Mouse (Mus musculus): ENCODE results near the gene Golgb1. TPM values are rescaled to one million over a fixed set of nuclear protein-coding genes. Genes with fewer than 3 reads are reported as not detected.
"Not testable (repeated sequence)": the region's sequence is repeated elsewhere in the genome, so short reads cannot be mapped to it uniquely, and the experiment has no call there.

Gene Golgb1
- polyA plus RNA-seq (2015; fragmentation: Nextera tagmentation; extraction: Ambion mirVana): 97.0 and 106 TPM in 2 replicates

GRCm38 (mm10) chr16:36874583-36875275 is at the start of gene Golgb1, which contains the start of gene Eaf2:
Golgb1 (plus strand) TSS chr16:36875140.
Eaf2 (minus strand) TSS chr16:36875003.
- Histone ChIP-seq H3K27me3 (ENCODE audit: insufficient read depth, low read length) (no peaks in the 10 kb centered on the region), H3K9ac (replicated peaks; ENCODE audit: low read length) (peak within 1 kb of the TSS; percentile 85), H3K36me3 (ENCODE audit: insufficient read depth, low read length) (peaks cover 7% of the 10 kb centered on the region), H3K4me1 (ENCODE audit: insufficient read depth, low read length) (peaks cover 13% of the 10 kb centered on the region), H3K4me3 (ENCODE audit: low read length) (peak within 1 kb of the TSS; percentile 96), H3K4me2 (replicated peaks; ENCODE audit: low read depth, low read length) (peak within 1 kb of the TSS; percentile 64), H3K9me3 (ENCODE audit: low read length) (no peaks in the 10 kb centered on the region), H3K27ac (ENCODE audit: low read length) (peak within 1 kb of the TSS; percentile 91)
- WGBS: under 1% methylated on average over 43 of the region's 43 CpGs
- peak; percentile 100 for ATAC-seq (ENCODE audit: low FRiP score, low TSS enrichment)

DNA sequence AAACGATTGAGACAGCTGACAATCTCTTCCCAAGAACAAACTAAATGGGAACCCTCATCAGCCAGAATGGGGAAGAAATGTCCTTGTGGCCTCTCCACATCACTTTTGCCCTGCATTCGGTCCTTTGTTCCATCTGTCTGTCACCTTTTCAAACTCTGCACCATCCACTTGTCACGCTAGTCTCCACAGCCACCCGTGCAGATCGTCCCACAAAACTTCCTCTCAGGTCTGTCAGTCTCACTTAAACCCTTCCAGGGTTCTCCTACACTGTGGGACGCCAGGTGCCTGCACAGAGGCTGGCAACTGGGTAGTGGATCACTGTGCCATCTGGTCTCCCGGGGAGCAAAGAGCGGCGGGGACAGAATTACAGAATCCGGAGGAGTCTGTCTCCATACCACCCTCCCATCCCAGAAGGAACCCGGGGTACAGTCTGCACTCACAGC is 47.3 kb upstream of the Golgb1 start:
- Histone ChIP-seq H3K9ac (replicated peaks; ENCODE audit: low read length) (peak overlapping the region; percentile 91), H3K4me1 (ENCODE audit: insufficient read depth, low read length) (peaks cover 6% of the 10 kb centered on the region; the same call in 1 of the 2 replicates), H3K4me2 (replicated peaks; ENCODE audit: low read depth, low read length) (peak overlapping the region; percentile 80), H3K27ac (ENCODE audit: low read length) (no peak overlapping the region), H3K36me3 (ENCODE audit: insufficient read depth, low read length) (no peaks in the 10 kb centered on the region), H3K9me3 (ENCODE audit: low read length) (no peaks in the 10 kb centered on the region), H3K27me3 (ENCODE audit: insufficient read depth, low read length) (no peaks in the 10 kb centered on the region; the same call in 1 of the 2 replicates), H3K4me3 (ENCODE audit: low read length) (peak overlapping the region; percentile 94)
- WGBS: 6% methylated on average over 11 of the region's 11 CpGs
- ATAC-seq (ENCODE audit: low FRiP score, low TSS enrichment): no peak

GRCm38 (mm10) chr16:36828054-36828786 is 46.7 kb upstream of the Golgb1 start, which contains the start of gene Iqcb1:
Iqcb1 (plus strand) TSS chr16:36828385.
- H3K27me3 ChIP-seq (ENCODE audit: insufficient read depth, low read length): no peaks in the 10 kb centered on the region; the same call in 1 of the 2 replicates
- under 1% methylated on average over 58 of the region's 64 CpGs for WGBS
- peak within 1 kb of the TSS; percentile 91 for H3K9ac ChIP-seq (replicated peaks; ENCODE audit: low read length)
- H3K4me2 ChIP-seq (replicated peaks; ENCODE audit: low read depth, low read length): peak within 1 kb of the TSS; percentile 80
- H3K4me3 ChIP-seq (ENCODE audit: low read length): peak within 1 kb of the TSS; percentile 94
- peaks cover 6% of the 10 kb centered on the region; the same call in 1 of the 2 replicates for H3K4me1 ChIP-seq (ENCODE audit: insufficient read depth, low read length)
- no peaks in the 10 kb centered on the region for H3K9me3 ChIP-seq (ENCODE audit: low read length)
- ATAC-seq (ENCODE audit: low FRiP score, low TSS enrichment): peak; percentile 99
- no peaks in the 10 kb centered on the region for H3K36me3 ChIP-seq (ENCODE audit: insufficient read depth, low read length)
- peak within 1 kb of the TSS; percentile 65; the same call in 1 of the 2 replicates for H3K27ac ChIP-seq (ENCODE audit: low read length)

- peak overlapping the region; percentile 91 for H3K9ac ChIP-seq (replicated peaks; ENCODE audit: low read length)
- no peaks in the 10 kb centered on the region; the same call in 1 of the 2 replicates for H3K27me3 ChIP-seq (ENCODE audit: insufficient read depth, low read length)
- 5% methylated on average over 11 of the region's 11 CpGs for WGBS
- no peaks in the 10 kb centered on the region for H3K9me3 ChIP-seq (ENCODE audit: low read length)
- peak overlapping the region; percentile 65; the same call in 1 of the 2 replicates for H3K27ac ChIP-seq (ENCODE audit: low read length)
- H3K4me1 ChIP-seq (ENCODE audit: insufficient read depth, low read length): peaks cover 6% of the 10 kb centered on the region; the same call in 1 of the 2 replicates
- peak; percentile 37 for ATAC-seq (ENCODE audit: low FRiP score, low TSS enrichment)
- H3K4me2 ChIP-seq (replicated peaks; ENCODE audit: low read depth, low read length): peak overlapping the region; percentile 80
- H3K36me3 ChIP-seq (ENCODE audit: insufficient read depth, low read length): no peaks in the 10 kb centered on the region
- peak overlapping the region; percentile 94 for H3K4me3 ChIP-seq (ENCODE audit: low read length)
These were observed 46.1 kb upstream of the Golgb1 start for GRCm38 (mm10) chr16:36828820-36829219.

GRCm38 (mm10) chr16:36846894-36847293 is 28.0 kb upstream of the Golgb1 start:
- H3K36me3 ChIP-seq (ENCODE audit: insufficient read depth, low read length): peaks cover 17% of the 10 kb centered on the region; the same call in 1 of the 2 replicates
- H3K9ac ChIP-seq (replicated peaks; ENCODE audit: low read length); H3K27me3 ChIP-seq (ENCODE audit: insufficient read depth, low read length); H3K4me3 ChIP-seq (ENCODE audit: low read length); H3K9me3 ChIP-seq (ENCODE audit: low read length); H3K4me1 ChIP-seq (ENCODE audit: insufficient read depth, low read length); ATAC-seq (ENCODE audit: low FRiP score, low TSS enrichment); H3K27ac ChIP-seq (ENCODE audit: low read length); H3K4me2 ChIP-seq (replicated peaks; ENCODE audit: low read depth, low read length): not testable (repeated sequence)
- 100% methylated on average over 1 of the region's 1 CpGs for WGBS

GRCm38 (mm10) chr16:36851202-36851601 is 23.7 kb upstream of the Golgb1 start:
- Histone ChIP-seq H3K27me3 (ENCODE audit: insufficient read depth, low read length) (no peaks in the 10 kb centered on the region), H3K36me3 (ENCODE audit: insufficient read depth, low read length) (peaks cover 16% of the 10 kb centered on the region; the same call in 1 of the 2 replicates), H3K4me3 (ENCODE audit: low read length) (no peak overlapping the region), H3K27ac (ENCODE audit: low read length) (no peak overlapping the region), H3K4me1 (ENCODE audit: insufficient read depth, low read length) (no peaks in the 10 kb centered on the region), H3K4me2 (replicated peaks; ENCODE audit: low read depth, low read length) (no peak overlapping the region), H3K9ac (replicated peaks; ENCODE audit: low read length) (no peak overlapping the region), H3K9me3 (ENCODE audit: low read length) (no peaks in the 10 kb centered on the region)
- 91% methylated on average over 3 of the region's 3 CpGs for WGBS
- ATAC-seq (ENCODE audit: low FRiP score, low TSS enrichment): no peak

DNA sequence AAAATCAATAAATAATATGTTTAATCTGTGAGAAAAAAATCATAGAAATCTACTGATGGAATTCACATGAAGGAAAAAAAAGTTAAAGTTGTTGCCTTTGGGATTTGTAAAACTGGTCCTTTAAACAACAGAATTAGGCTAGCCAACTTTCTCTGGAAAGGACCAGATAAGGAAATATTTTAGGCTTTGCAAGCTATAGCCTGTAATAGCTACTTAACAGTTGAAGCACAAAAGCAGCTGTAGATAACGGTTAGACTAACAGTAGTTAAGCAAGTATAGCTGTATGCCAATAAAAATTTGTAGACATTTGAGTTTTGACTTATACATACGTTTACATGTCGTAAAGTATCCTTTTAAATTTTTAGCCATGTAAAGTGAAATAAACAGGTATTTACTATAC is 11.4 kb upstream of the Golgb1 start:
- Histone ChIP-seq H3K27ac (ENCODE audit: low read length) (no peak overlapping the region), H3K36me3 (ENCODE audit: insufficient read depth, low read length) (peaks cover 19% of the 10 kb centered on the region), H3K9me3 (ENCODE audit: low read length) (no peaks in the 10 kb centered on the region), H3K4me3 (ENCODE audit: low read length) (no peak overlapping the region), H3K27me3 (ENCODE audit: insufficient read depth, low read length) (no peaks in the 10 kb centered on the region), H3K4me1 (ENCODE audit: insufficient read depth, low read length) (no peaks in the 10 kb centered on the region), H3K9ac (replicated peaks; ENCODE audit: low read length) (no peak overlapping the region), H3K4me2 (replicated peaks; ENCODE audit: low read depth, low read length) (no peak overlapping the region)
- no peak for ATAC-seq (ENCODE audit: low FRiP score, low TSS enrichment)
- 90% methylated on average over 3 of the region's 3 CpGs for WGBS

- H3K27me3 ChIP-seq (ENCODE audit: insufficient read depth, low read length): no peaks in the 10 kb centered on the region
- H3K27ac ChIP-seq (ENCODE audit: low read length): no peak overlapping the region
- 98% methylated on average over 2 of the region's 2 CpGs for WGBS
- peaks cover 22% of the 10 kb centered on the region for H3K36me3 ChIP-seq (ENCODE audit: insufficient read depth, low read length)
- peaks cover 5% of the 10 kb centered on the region for H3K4me1 ChIP-seq (ENCODE audit: insufficient read depth, low read length)
- H3K4me2 ChIP-seq (replicated peaks; ENCODE audit: low read depth, low read length): no peak overlapping the region
- H3K9ac ChIP-seq (replicated peaks; ENCODE audit: low read length): no peak overlapping the region
- no peak overlapping the region for H3K4me3 ChIP-seq (ENCODE audit: low read length)
- ATAC-seq (ENCODE audit: low FRiP score, low TSS enrichment): no peak
- H3K9me3 ChIP-seq (ENCODE audit: low read length): no peaks in the 10 kb centered on the region
These were observed 5.5 kb upstream of the Golgb1 start for GRCm38 (mm10) chr16:36869442-36869841.

DNA sequence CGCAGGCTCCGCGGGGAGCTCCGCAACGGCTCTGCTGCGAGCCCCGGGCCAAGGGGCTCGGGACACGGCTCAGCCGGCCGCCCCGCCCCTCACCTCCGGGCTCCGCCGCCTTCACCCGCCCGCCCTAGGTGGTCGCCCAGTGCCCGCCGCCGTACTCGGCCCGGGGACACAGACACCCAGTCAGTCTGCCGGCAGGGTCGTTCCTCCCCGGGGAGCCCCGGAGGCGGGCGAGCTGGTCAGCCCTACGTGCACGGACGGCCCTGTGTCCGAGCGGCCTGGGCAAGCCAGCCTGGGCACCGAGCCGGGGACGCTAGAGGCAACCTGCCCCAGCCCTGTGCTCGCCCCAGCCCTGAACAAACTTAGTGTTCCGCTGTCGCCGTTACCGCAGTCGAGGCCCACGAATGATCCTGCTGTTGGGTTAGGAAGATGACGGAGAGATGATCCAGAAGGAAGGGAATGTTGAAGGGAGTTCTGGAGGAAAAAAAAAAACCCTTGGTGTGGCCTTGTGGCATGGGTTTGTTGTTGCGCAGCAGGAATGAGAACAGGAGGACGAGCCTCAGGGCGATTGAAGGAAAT is 424 bp downstream of the Golgb1 start:
- Histone ChIP-seq H3K27ac (ENCODE audit: low read length) (peak overlapping the region; percentile 84), H3K4me2 (replicated peaks; ENCODE audit: low read depth, low read length) (peak overlapping the region; percentile 64), H3K4me3 (ENCODE audit: low read length) (peak overlapping the region; percentile 96), H3K9ac (replicated peaks; ENCODE audit: low read length) (peak overlapping the region; percentile 85), H3K9me3 (ENCODE audit: low read length) (no peaks in the 10 kb centered on the region), H3K27me3 (ENCODE audit: insufficient read depth, low read length) (no peaks in the 10 kb centered on the region), H3K36me3 (ENCODE audit: insufficient read depth, low read length) (peaks cover 7% of the 10 kb centered on the region), H3K4me1 (ENCODE audit: insufficient read depth, low read length) (peaks cover 13% of the 10 kb centered on the region)
- ATAC-seq (ENCODE audit: low FRiP score, low TSS enrichment): peak; percentile 85; the same call in 1 of the 2 replicates
- 0% methylated on average over 32 of the region's 48 CpGs for WGBS
